Mouse (Mus musculus) ES-E14 (cell line): ENCODE results near the gene Ifit3. TPM values are rescaled to one million over a fixed set of nuclear protein-coding genes. Genes with fewer than 3 reads are reported as not detected.

ENCODE experiments used
- DNase-seq: peaks from one replicate; pipeline ENCODE4 v3.0.0-alpha.2; 2013; ENCODE audit warnings: low read depth, low spot score
- H3K27ac ChIP-seq: 2 replicates; pipeline ENCODE4 v1.5.1; 2012; ENCODE audit warnings: low read depth, mild to moderate bottlenecking, low read length, moderate library complexity, mixed read lengths; ENCODE audit not compliant: poor library complexity, insufficient read depth, severe bottlenecking
- H3K36me3 ChIP-seq: 2 replicates; pipeline ENCODE4 v1.6.1; 2012; ENCODE audit warnings: mild to moderate bottlenecking, low read length, moderate library complexity, mixed read lengths; ENCODE audit not compliant: control insufficient read depth, poor library complexity, insufficient read depth, severe bottlenecking
- H3K4me1 ChIP-seq, 2 experiments: fragments of 150-350 bp in 1 of 2; sonication (generic) in 1 of 2; 2 replicates each; pipeline ENCODE4 v1.6.1; 2012; ENCODE audit warnings: low read length in 2 of 2, mild to moderate bottlenecking in 1 of 2, mixed read lengths in 1 of 2; ENCODE audit not compliant: control insufficient read depth in 2 of 2, insufficient read depth in 2 of 2, poor library complexity in 1 of 2
- H3K4me3 ChIP-seq, 2 experiments: fragments of 150-350 bp in 1 of 2; sonication (generic) in 1 of 2; 2 replicates each; pipeline ENCODE4 v1.5.1; 2012; ENCODE audit warnings: low read length in 2 of 2, low read depth in 1 of 2, mild to moderate bottlenecking in 1 of 2, mixed read lengths in 1 of 2; ENCODE audit not compliant: insufficient read depth in 1 of 2, poor library complexity in 1 of 2, severe bottlenecking in 1 of 2
- H3K9ac ChIP-seq: 2 replicates; pipeline ENCODE4 v1.6.1; 2012; ENCODE audit warnings: low read depth, mild to moderate bottlenecking, low read length, mixed read lengths; ENCODE audit not compliant: poor library complexity, insufficient read depth, severe bottlenecking
- H3K9me3 ChIP-seq: fragments of 150-350 bp; sonication (generic); 2 replicates; pipeline ENCODE4 v1.6.1; 2012; ENCODE audit warnings: low read depth, mild to moderate bottlenecking, low read length; ENCODE audit not compliant: control insufficient read depth, insufficient read depth
- CHD2 ChIP-seq: IDR thresholded peaks from 2 replicates; pipeline ENCODE4 v1.6.1; 2014; ENCODE audit warnings: mild to moderate bottlenecking, low read depth, low read length, inconsistent platforms
- HCFC1 ChIP-seq: IDR thresholded peaks from 2 replicates; pipeline ENCODE4 v1.6.1; 2012; ENCODE audit warnings: low read length, inconsistent platforms, borderline replicate concordance; ENCODE audit not compliant: insufficient read depth
- MAFK ChIP-seq: IDR thresholded peaks from 2 replicates; pipeline ENCODE4 v1.6.1; 2014; ENCODE audit warnings: mild to moderate bottlenecking, low read depth, low read length, inconsistent platforms; ENCODE audit not compliant: insufficient read depth
- ZC3H11A ChIP-seq: IDR thresholded peaks from 2 replicates; pipeline ENCODE4 v1.6.1; 2012; ENCODE audit warnings: low read depth, mild to moderate bottlenecking, inconsistent platforms, low read length, borderline replicate concordance
- ZNF384 ChIP-seq: IDR thresholded peaks from 2 replicates; pipeline ENCODE4 v1.6.1; 2012; ENCODE audit warnings: low read depth, low read length, inconsistent platforms
- in situ Hi-C, 2 experiments: fragments of 600-800 bp; cut with MboI; formaldehyde crosslinking; loops; one replicate each; pipeline ENCODE4 v1.15.1; 2025; ENCODE audit warnings: low sequenced_read_pairs in 2 of 2, inconsistent platforms in 1 of 2; ENCODE audit not compliant: unreplicated experiment in 2 of 2
- total RNA-seq: library from RNA; depleted of rRNA; stranded (reverse); fragments of 300-350 nt; gene quantifications from 2 replicates; pipeline ENCODE4 v1.2.3, GENCODE M21; 2012

The Ifit3 gene
- total RNA-seq, 1 experiment, result 0.09 TPM

DNA sequence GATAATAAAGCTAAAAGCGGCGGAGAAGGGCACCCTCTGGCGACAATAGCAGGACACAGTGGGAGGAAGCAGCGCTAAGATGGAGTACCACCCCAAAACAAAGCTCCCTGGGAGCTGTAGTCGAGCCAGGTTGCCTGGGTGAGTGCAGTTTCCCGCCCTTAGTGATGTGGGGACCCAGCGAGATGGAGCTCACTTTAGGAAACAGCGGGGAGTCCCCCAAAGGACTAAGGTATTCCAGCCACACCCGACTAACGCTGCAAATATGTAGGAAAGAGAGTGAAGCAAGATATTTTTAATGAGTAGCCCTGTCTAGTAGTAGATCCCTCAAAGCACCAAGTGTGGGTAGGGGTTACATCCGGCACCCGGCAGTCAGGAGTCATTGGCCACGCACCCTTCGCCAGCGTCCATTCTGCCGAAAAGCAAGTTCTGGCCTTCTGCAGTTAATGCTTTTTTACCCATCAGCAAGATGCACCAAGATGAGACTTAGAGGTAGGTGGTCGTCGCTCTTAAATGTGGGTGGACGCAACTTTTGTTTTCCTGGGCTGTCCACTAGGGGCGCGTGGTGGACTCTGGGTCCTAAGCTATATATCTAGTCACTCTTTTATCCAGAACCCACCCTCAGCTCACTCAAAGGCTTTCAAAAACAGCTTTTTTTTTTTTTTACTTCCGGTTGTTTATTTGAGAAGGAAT is 32.7 kb upstream of the Ifit3 start, which contains the start of gene Ifit2:
Gene Ifit2, plus strand, starts transcription at position 161 of the 690 bp plus-strand sequence.
- H3K27ac ChIP-seq, result no peak within 1 kb of the TSS
- no peaks in the 10 kb centered on the region for H3K4me1 ChIP-seq
- H3K9ac ChIP-seq, result peak within 1 kb of the TSS; percentile 6; the same call in 1 of the 2 replicates
- peak within 1 kb of the TSS; percentile 57 to 83 for H3K4me3 ChIP-seq
- peak; percentile 38 for DNase-seq
- H3K9me3 ChIP-seq, result no peaks in the 10 kb centered on the region
- in situ Hi-C loops, result no loop called here
- H3K36me3 ChIP-seq, result no peaks in the 10 kb centered on the region
- no peak for TF ChIP-seq MAFK

DNA sequence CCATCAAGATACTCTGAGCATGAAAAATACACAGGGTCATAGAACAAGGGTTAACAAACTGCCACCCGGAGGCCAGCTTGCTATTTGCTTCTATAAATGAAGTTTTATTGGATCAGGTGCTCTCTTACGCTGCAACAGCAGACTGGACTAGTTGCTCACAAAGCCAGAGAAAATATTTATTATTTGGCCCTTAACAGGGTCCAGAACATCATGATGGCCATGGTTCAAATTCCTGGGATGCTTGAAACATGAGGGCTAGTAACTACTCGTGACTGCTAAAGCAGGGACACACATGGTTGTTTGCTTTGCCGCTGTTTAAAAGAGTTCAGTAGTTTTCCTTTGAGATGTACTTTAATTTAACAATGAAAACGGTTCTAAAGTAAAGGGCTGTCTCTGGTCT is 31.4 kb upstream of the Ifit3 start:
- H3K9ac ChIP-seq, result no peak overlapping the region
- H3K36me3 ChIP-seq, result no peaks in the 10 kb centered on the region
- H3K27ac ChIP-seq, result no peak overlapping the region
- TF ChIP-seq CHD2 (no peak), HCFC1 (no peak), ZNF384 (no peak), ZC3H11A (no peak), MAFK (no peak)
- H3K4me3 ChIP-seq, result no peak overlapping the region
- no peaks in the 10 kb centered on the region for H3K4me1 ChIP-seq
- no peaks in the 10 kb centered on the region for H3K9me3 ChIP-seq
- no peak for DNase-seq
- in situ Hi-C loops, result no loop called here

GRCm38 (mm10) chr19:34553021-34553420 is 30.3 kb upstream of the Ifit3 start:
- no peaks in the 10 kb centered on the region for H3K4me1 ChIP-seq
- in situ Hi-C loops, result no loop called here
- DNase-seq, result no peak
- no peaks in the 10 kb centered on the region for H3K9me3 ChIP-seq
- no peak overlapping the region for H3K4me3 ChIP-seq
- TF ChIP-seq ZC3H11A (no peak), ZNF384 (no peak), MAFK (no peak), HCFC1 (no peak), CHD2 (no peak)
- H3K36me3 ChIP-seq, result no peaks in the 10 kb centered on the region
- no peak overlapping the region for H3K27ac ChIP-seq
- H3K9ac ChIP-seq, result no peak overlapping the region

DNA sequence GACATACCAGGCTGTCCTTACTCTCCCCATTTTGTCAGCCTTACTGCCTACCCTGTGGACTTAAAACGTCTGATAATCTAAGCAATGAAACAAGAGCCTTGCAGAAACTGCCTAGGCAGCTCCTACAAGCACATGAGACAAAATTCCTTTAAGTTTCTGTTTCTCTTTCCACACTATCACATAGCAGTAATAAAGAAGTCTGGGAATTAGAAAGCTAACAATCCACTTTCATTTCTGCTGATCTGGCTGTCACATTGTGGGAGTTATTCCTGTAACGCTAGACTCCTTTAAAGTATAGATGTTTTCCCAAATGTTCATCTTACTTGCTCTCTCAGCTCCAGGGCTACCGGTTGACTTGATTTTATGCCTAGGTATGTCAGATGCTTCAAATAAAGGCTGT is 29.8 kb upstream of the Ifit3 start:
- DNase-seq, result no peak
- TF ChIP-seq HCFC1 (no peak), ZC3H11A (no peak), CHD2 (no peak), MAFK (no peak), ZNF384 (no peak)
- no peaks in the 10 kb centered on the region for H3K36me3 ChIP-seq
- no peak overlapping the region for H3K4me3 ChIP-seq
- in situ Hi-C loops, result no loop called here
- H3K9me3 ChIP-seq, result no peaks in the 10 kb centered on the region
- H3K9ac ChIP-seq, result no peak overlapping the region
- H3K27ac ChIP-seq, result no peak overlapping the region
- H3K4me1 ChIP-seq, result no peaks in the 10 kb centered on the region

- Histone ChIP-seq H3K27ac (no peak overlapping the region), H3K9me3 (no peaks in the 10 kb centered on the region), H3K4me3 (no peak overlapping the region), H3K4me1 (no peaks in the 10 kb centered on the region), H3K36me3 (no peaks in the 10 kb centered on the region), H3K9ac (no peak overlapping the region)
- no peak for DNase-seq
- in situ Hi-C loops, result no loop called here
- TF ChIP-seq CHD2 (no peak), HCFC1 (no peak), ZC3H11A (no peak), MAFK (no peak), ZNF384 (no peak)
These were observed 29.3 kb upstream of the Ifit3 start for GRCm38 (mm10) chr19:34554061-34554460.
